Mouse (Mus musculus) liver, adult 2 months (tissue): ENCODE data around the gene Lrfn5.

Experiments
- CTCF ChIP-seq: fragments of 200-500 bp; IDR thresholded peaks from 2 replicates; pipeline ENCODE4 v1.5.1; 2011; ENCODE audit warnings: low read depth, low read length, control low read depth
- POLR2A ChIP-seq: fragments of 200-500 bp; IDR thresholded peaks from 2 replicates; pipeline ENCODE4 v1.6.1; 2011; ENCODE audit warnings: low read length, control low read depth; ENCODE audit not compliant: insufficient read depth; ENCODE audit errors: extremely low read depth

DNA sequence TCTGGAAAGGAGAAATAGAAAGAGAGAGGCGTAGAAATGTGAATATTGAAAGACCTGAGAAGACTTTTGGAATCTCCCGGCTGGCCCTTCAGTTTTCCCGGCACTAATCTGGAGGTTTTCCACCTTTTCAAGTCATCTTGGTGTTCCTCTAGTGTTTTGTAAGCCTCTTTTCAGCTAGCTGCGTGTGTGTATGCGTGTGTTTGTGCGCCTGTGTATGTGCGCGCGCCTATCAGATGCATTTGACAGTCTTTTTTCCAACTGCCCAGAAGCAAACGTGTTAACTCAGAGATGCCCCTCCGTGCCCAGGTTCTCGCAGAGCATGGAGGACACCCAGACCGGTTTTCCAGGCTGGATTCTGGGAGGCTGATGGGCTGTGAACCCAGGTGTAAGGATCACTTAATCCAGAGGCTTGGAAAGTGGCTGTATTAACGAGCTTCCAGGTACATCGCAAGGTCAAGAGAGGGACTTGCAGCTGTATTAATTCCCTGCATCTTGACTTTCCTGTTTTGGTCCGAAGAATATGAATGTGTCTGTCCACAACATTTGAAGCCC lies 757 bp downstream of the Lrfn5 start:
- TF ChIP-seq CTCF (no peak), POLR2A (no peak)
